Mouse (Mus musculus) heart, embryonic 13.5 days (tissue): ENCODE measurements at regions not wholly inside any gene's neighbourhood (a gene's known extent, or its start where the extent isn't known, plus 50 kb on each side); places are given as distances from the start of the nearest gene placed in this dataset.
"Not testable (repeated sequence)": the region's sequence is repeated elsewhere in the genome, so short reads cannot be mapped to it uniquely, and the experiment has no call there.

ENCODE experiments used
- ATAC-seq: fragments of 200-750 bp; cut with Nextera tagmentation; 2 replicates; pipeline ENCODE4 v1.8.0; 2017; ENCODE audit warnings: moderate TSS enrichment; ENCODE audit not compliant: insufficient number of reproducible peaks, low FRiP score, low TSS enrichment; ENCODE audit errors: extremely low read depth
- H3K27ac ChIP-seq: fragments of 300-500 bp; sonication (generic); replicated peaks from 2 replicates; pipeline ENCODE4 v1.5.1; 2015; ENCODE audit warnings: moderate library complexity, mild to moderate bottlenecking, inconsistent platforms
- H3K27me3 ChIP-seq: fragments of 300-500 bp; sonication (generic); replicated peaks from 2 replicates; pipeline ENCODE4 v1.6.1; 2015; ENCODE audit warnings: mild to moderate bottlenecking, inconsistent platforms
- H3K36me3 ChIP-seq: fragments of 300-500 bp; sonication (generic); 2 replicates; pipeline ENCODE4 v1.6.1; 2015; ENCODE audit warnings: mild to moderate bottlenecking, inconsistent platforms
- H3K4me1 ChIP-seq: fragments of 300-500 bp; sonication (generic); 2 replicates; pipeline ENCODE4 v1.6.1; 2015; ENCODE audit warnings: inconsistent platforms
- H3K4me2 ChIP-seq: fragments of 300-500 bp; sonication (generic); 2 replicates; pipeline ENCODE4 v1.6.1; 2015; ENCODE audit warnings: inconsistent platforms, mild to moderate bottlenecking, moderate library complexity
- H3K4me3 ChIP-seq: fragments of 300-500 bp; sonication (generic); 2 replicates; pipeline ENCODE4 v1.5.1; 2015; ENCODE audit warnings: moderate library complexity, mild to moderate bottlenecking, inconsistent platforms
- H3K9ac ChIP-seq: fragments of 300-500 bp; sonication (generic); 2 replicates; pipeline ENCODE4 v1.6.1; 2015; ENCODE audit warnings: inconsistent platforms, mild to moderate bottlenecking, moderate library complexity
- H3K9me3 ChIP-seq: fragments of 300-500 bp; sonication (generic); 2 replicates; pipeline ENCODE4 v1.6.1; 2016; ENCODE audit warnings: inconsistent platforms
- WGBS: fragments of 180-500 bp; shearing (Covaris S2); methylation state at CpG from one replicate; pipeline ENCODE4 v1.1.7; 2015; ENCODE audit warnings: mixed read lengths; 5-methylcytosine and 5-hydroxymethylcytosine counted together

- Histone ChIP-seq H3K9me3 (no peaks in the 10 kb centered on the region), H3K27ac (no peak overlapping the region), H3K4me3 (no peak overlapping the region), H3K27me3 (no peaks in the 10 kb centered on the region), H3K36me3 (no peaks in the 10 kb centered on the region), H3K4me2 (no peak overlapping the region), H3K9ac (no peak overlapping the region), H3K4me1 (no peaks in the 10 kb centered on the region)
- WGBS, result 41% methylated on average over 2 of the region's 2 CpGs
- no peak for ATAC-seq
These were observed 691.3 kb downstream of the Dad1 start for GRCm38 (mm10) chr14:53562606-53563005.

- not testable (repeated sequence) for H3K9ac ChIP-seq, H3K4me1 ChIP-seq, ATAC-seq, H3K9me3 ChIP-seq, H3K36me3 ChIP-seq, H3K4me2 ChIP-seq, H3K27me3 ChIP-seq, H3K4me3 ChIP-seq, H3K27ac ChIP-seq
- 74% methylated on average over 5 of the region's 5 CpGs for WGBS
These were observed 693.8 kb downstream of the Dad1 start for GRCm38 (mm10) chr14:53560146-53560545.

- not testable (repeated sequence) for H3K4me3 ChIP-seq, H3K9ac ChIP-seq, H3K9me3 ChIP-seq, ATAC-seq, H3K27ac ChIP-seq, H3K4me1 ChIP-seq, H3K36me3 ChIP-seq, H3K27me3 ChIP-seq, H3K4me2 ChIP-seq
These were observed 694.5 kb downstream of the Dad1 start for GRCm38 (mm10) chr14:53559386-53559920.

GRCm38 (mm10) chr14:53553771-53554170 lies 700.1 kb downstream of the Dad1 start:
- ATAC-seq, result no peak
- no peaks in the 10 kb centered on the region for H3K4me1 ChIP-seq
- no peaks in the 10 kb centered on the region for H3K36me3 ChIP-seq
- no peak overlapping the region for H3K9ac ChIP-seq
- H3K4me2 ChIP-seq, result no peak overlapping the region
- H3K4me3 ChIP-seq, result no peak overlapping the region
- H3K27me3 ChIP-seq, result no peaks in the 10 kb centered on the region
- H3K27ac ChIP-seq, result no peak overlapping the region
- H3K9me3 ChIP-seq, result no peaks in the 10 kb centered on the region

GRCm38 (mm10) chr14:53547365-53547764 lies 706.5 kb downstream of the Dad1 start:
- not testable (repeated sequence) for H3K9ac ChIP-seq, H3K9me3 ChIP-seq, H3K27ac ChIP-seq, H3K4me3 ChIP-seq, H3K27me3 ChIP-seq, H3K36me3 ChIP-seq, H3K4me2 ChIP-seq, H3K4me1 ChIP-seq, ATAC-seq

- Histone ChIP-seq H3K9ac (no peak overlapping the region), H3K4me3 (no peak overlapping the region), H3K9me3 (no peaks in the 10 kb centered on the region), H3K27ac (no peak overlapping the region), H3K4me1 (no peaks in the 10 kb centered on the region), H3K36me3 (no peaks in the 10 kb centered on the region), H3K4me2 (no peak overlapping the region), H3K27me3 (no peaks in the 10 kb centered on the region)
- WGBS, result 48% methylated on average over 5 of the region's 5 CpGs
- no peak for ATAC-seq
These were observed 708.6 kb downstream of the Dad1 start for GRCm38 (mm10) chr14:53545351-53545750.

- H3K9ac ChIP-seq, H3K4me1 ChIP-seq, ATAC-seq, H3K4me3 ChIP-seq, H3K27me3 ChIP-seq, H3K36me3 ChIP-seq, H3K27ac ChIP-seq, H3K9me3 ChIP-seq, H3K4me2 ChIP-seq: not testable (repeated sequence)
- WGBS, result 47% methylated on average over 2 of the region's 2 CpGs
These were observed 712.3 kb downstream of the Dad1 start for GRCm38 (mm10) chr14:53541640-53542039.

- H3K27ac ChIP-seq, H3K27me3 ChIP-seq, H3K4me3 ChIP-seq, H3K9ac ChIP-seq, H3K4me2 ChIP-seq, H3K4me1 ChIP-seq, ATAC-seq, H3K9me3 ChIP-seq, H3K36me3 ChIP-seq: not testable (repeated sequence)
- WGBS, result 51% methylated on average over 7 of the region's 7 CpGs
These were observed 716.0 kb downstream of the Dad1 start for GRCm38 (mm10) chr14:53537895-53538294.

GRCm38 (mm10) chr14:53523430-53523829 lies 730.5 kb downstream of the Dad1 start:
- WGBS, result no CpG with 5 or more reads among the region's 3 CpGs
- not testable (repeated sequence) for H3K4me3 ChIP-seq, H3K27me3 ChIP-seq, H3K9ac ChIP-seq, H3K27ac ChIP-seq, H3K9me3 ChIP-seq, H3K4me1 ChIP-seq, H3K4me2 ChIP-seq, ATAC-seq, H3K36me3 ChIP-seq

GRCm38 (mm10) chr14:53518954-53519353 lies 735.0 kb downstream of the Dad1 start:
- not testable (repeated sequence) for ATAC-seq, H3K4me3 ChIP-seq, H3K4me2 ChIP-seq, H3K9ac ChIP-seq, H3K27ac ChIP-seq, H3K36me3 ChIP-seq, H3K27me3 ChIP-seq, H3K9me3 ChIP-seq, H3K4me1 ChIP-seq
- no CpG with 5 or more reads among the region's 1 CpGs for WGBS

- WGBS, result no CpG with 5 or more reads among the region's 10 CpGs
- not testable (repeated sequence) for H3K4me3 ChIP-seq, H3K27ac ChIP-seq, H3K4me1 ChIP-seq, H3K9me3 ChIP-seq, H3K4me2 ChIP-seq, H3K9ac ChIP-seq, H3K36me3 ChIP-seq, ATAC-seq, H3K27me3 ChIP-seq
These were observed 737.2 kb downstream of the Dad1 start for GRCm38 (mm10) chr14:53516623-53517238.

- 36% methylated on average over 1 of the region's 2 CpGs for WGBS
- H3K36me3 ChIP-seq, H3K27me3 ChIP-seq, H3K4me3 ChIP-seq, H3K27ac ChIP-seq, ATAC-seq, H3K4me2 ChIP-seq, H3K9me3 ChIP-seq, H3K9ac ChIP-seq, H3K4me1 ChIP-seq: not testable (repeated sequence)
These were observed 748.5 kb downstream of the Dad1 start for GRCm38 (mm10) chr14:53505389-53505788.
